Mouse (Mus musculus) R1 (cell line): ENCODE results near the gene Tpm3-rs7.
"Not testable (repeated sequence)": the region's sequence is repeated elsewhere in the genome, so short reads cannot be mapped to it uniquely, and the experiment has no call there.

Source experiments
- DNase-seq: peaks from one replicate; pipeline ENCODE4 v3.0.0-alpha.2; 2018; ENCODE audit warnings: low read depth, low spot score

The Tpm3-rs7 gene

GRCm38 (mm10) chr14:113314499-113314898, at the start of gene Tpm3-rs7:
Tpm3-rs7 (plus strand) TSS chr14:113314608.
- not testable (repeated sequence) for DNase-seq

- no peak for DNase-seq
These were observed 2.6 kb downstream of the Tpm3-rs7 start for GRCm38 (mm10) chr14:113317023-113317422.

- no peak for DNase-seq
These were observed 49.0 kb downstream of the Tpm3-rs7 start for GRCm38 (mm10) chr14:113363361-113363760.
